Mouse (Mus musculus): ENCODE measurements around the gene Doc2g. TPM values are rescaled to one million over a fixed set of nuclear protein-coding genes. Genes with fewer than 3 reads are reported as not detected.

Gene Doc2g
- polyA plus RNA-seq, 1 experiment from 2014 or later, result 6.1 TPM

GRCm38 (mm10) chr19:3986334-3986733 lies 16.8 kb upstream of the Doc2g start, which contains the start of gene Acy3:
Gene Acy3 (plus strand): TSS chr19:3986570.
- 2% methylated on average over 8 of the region's 8 CpGs for whole genome bisulfite sequencing
- H3K27me3 ChIP-seq (ENCODE audit: insufficient read depth, low read length), result no peaks in the 10 kb centered on the region
- no peaks in the 10 kb centered on the region for H3K9me3 ChIP-seq (ENCODE audit: low read length)
- H3K4me3 ChIP-seq (ENCODE audit: low read length), result peak within 1 kb of the TSS; percentile 14; the same call in 1 of the 2 replicates
- 0 out of 2 replicates have a peak, but pooled peaks cover 3% of the 10 kb centered on the region for H3K36me3 ChIP-seq (ENCODE audit: insufficient read depth, low read length)
- peak; percentile 73 for ATAC-seq (ENCODE audit: low FRiP score, low TSS enrichment)
- H3K27ac ChIP-seq (ENCODE audit: low read length), result peak within 1 kb of the TSS; percentile 92
- peak within 1 kb of the TSS; percentile 43 for H3K4me2 ChIP-seq (replicated peaks; ENCODE audit: low read depth, low read length)
- peaks cover 42% of the 10 kb centered on the region for H3K4me1 ChIP-seq (ENCODE audit: insufficient read depth, low read length)
- H3K9ac ChIP-seq (replicated peaks; ENCODE audit: low read length), result peak within 1 kb of the TSS; percentile 53

GRCm38 (mm10) chr19:3988066-3988465 lies 15.0 kb upstream of the Doc2g start:
- H3K4me1 ChIP-seq (ENCODE audit: insufficient read depth, low read length), result peaks cover 42% of the 10 kb centered on the region
- 87% methylated on average over 14 of the region's 14 CpGs for WGBS
- 0 out of 2 replicates have a peak, but pooled peaks cover 3% of the 10 kb centered on the region for H3K36me3 ChIP-seq (ENCODE audit: insufficient read depth, low read length)
- no peak overlapping the region for H3K27ac ChIP-seq (ENCODE audit: low read length)
- no peak overlapping the region for H3K9ac ChIP-seq (replicated peaks; ENCODE audit: low read length)
- H3K4me2 ChIP-seq (replicated peaks; ENCODE audit: low read depth, low read length), result no peak overlapping the region
- no peak for ATAC-seq (ENCODE audit: low FRiP score, low TSS enrichment)
- H3K4me3 ChIP-seq (ENCODE audit: low read length), result no peak overlapping the region
- H3K27me3 ChIP-seq (ENCODE audit: insufficient read depth, low read length), result no peaks in the 10 kb centered on the region
- no peaks in the 10 kb centered on the region for H3K9me3 ChIP-seq (ENCODE audit: low read length)

- no peaks in the 10 kb centered on the region for H3K27me3 ChIP-seq (ENCODE audit: insufficient read depth, low read length)
- no peak overlapping the region for H3K4me3 ChIP-seq (ENCODE audit: low read length)
- H3K36me3 ChIP-seq (ENCODE audit: insufficient read depth, low read length), result 0 out of 2 replicates have a peak, but pooled peaks cover 3% of the 10 kb centered on the region
- no peak overlapping the region for H3K9ac ChIP-seq (replicated peaks; ENCODE audit: low read length)
- no peak overlapping the region for H3K4me2 ChIP-seq (replicated peaks; ENCODE audit: low read depth, low read length)
- no peak overlapping the region for H3K27ac ChIP-seq (ENCODE audit: low read length)
- no peak for ATAC-seq (ENCODE audit: low FRiP score, low TSS enrichment)
- H3K4me1 ChIP-seq (ENCODE audit: insufficient read depth, low read length), result peaks cover 38% of the 10 kb centered on the region
- WGBS, result 94% methylated on average over 4 of the region's 4 CpGs
- no peaks in the 10 kb centered on the region for H3K9me3 ChIP-seq (ENCODE audit: low read length)
These were observed 14.4 kb upstream of the Doc2g start for GRCm38 (mm10) chr19:3988750-3989149.

- no peak for ATAC-seq (ENCODE audit: low FRiP score, low TSS enrichment)
- Histone ChIP-seq H3K36me3 (ENCODE audit: insufficient read depth, low read length) (0 out of 2 replicates have a peak, but pooled peaks cover 3% of the 10 kb centered on the region), H3K27me3 (ENCODE audit: insufficient read depth, low read length) (no peaks in the 10 kb centered on the region), H3K4me1 (ENCODE audit: insufficient read depth, low read length) (peaks cover 26% of the 10 kb centered on the region), H3K4me2 (replicated peaks; ENCODE audit: low read depth, low read length) (no peak overlapping the region), H3K27ac (ENCODE audit: low read length) (no peak overlapping the region), H3K4me3 (ENCODE audit: low read length) (no peak overlapping the region), H3K9me3 (ENCODE audit: low read length) (no peaks in the 10 kb centered on the region), H3K9ac (replicated peaks; ENCODE audit: low read length) (no peak overlapping the region)
- 21% methylated on average over 6 of the region's 6 CpGs for WGBS
These were observed 12.3 kb upstream of the Doc2g start for GRCm38 (mm10) chr19:3990804-3991203.

GRCm38 (mm10) chr19:3991562-3991961 lies 11.6 kb upstream of the Doc2g start:
- H3K9ac ChIP-seq (replicated peaks; ENCODE audit: low read length), result no peak overlapping the region
- 0 out of 2 replicates have a peak, but pooled peaks cover 3% of the 10 kb centered on the region for H3K36me3 ChIP-seq (ENCODE audit: insufficient read depth, low read length)
- ATAC-seq (ENCODE audit: low FRiP score, low TSS enrichment), result no peak
- no peak overlapping the region for H3K4me3 ChIP-seq (ENCODE audit: low read length)
- no peaks in the 10 kb centered on the region for H3K9me3 ChIP-seq (ENCODE audit: low read length)
- H3K4me1 ChIP-seq (ENCODE audit: insufficient read depth, low read length), result peaks cover 26% of the 10 kb centered on the region
- no peak overlapping the region for H3K4me2 ChIP-seq (replicated peaks; ENCODE audit: low read depth, low read length)
- no peaks in the 10 kb centered on the region for H3K27me3 ChIP-seq (ENCODE audit: insufficient read depth, low read length)
- 96% methylated on average over 3 of the region's 3 CpGs for WGBS
- H3K27ac ChIP-seq (ENCODE audit: low read length), result no peak overlapping the region

GRCm38 (mm10) chr19:3991966-3992365 lies 11.1 kb upstream of the Doc2g start:
- Histone ChIP-seq H3K4me3 (ENCODE audit: low read length) (no peak overlapping the region), H3K36me3 (ENCODE audit: insufficient read depth, low read length) (0 out of 2 replicates have a peak, but pooled peaks cover 3% of the 10 kb centered on the region), H3K9ac (replicated peaks; ENCODE audit: low read length) (no peak overlapping the region), H3K27ac (ENCODE audit: low read length) (no peak overlapping the region), H3K27me3 (ENCODE audit: insufficient read depth, low read length) (no peaks in the 10 kb centered on the region), H3K4me1 (ENCODE audit: insufficient read depth, low read length) (peaks cover 25% of the 10 kb centered on the region), H3K4me2 (replicated peaks; ENCODE audit: low read depth, low read length) (no peak overlapping the region), H3K9me3 (ENCODE audit: low read length) (no peaks in the 10 kb centered on the region)
- no peak for ATAC-seq (ENCODE audit: low FRiP score, low TSS enrichment)
- 84% methylated on average over 3 of the region's 3 CpGs for WGBS

- 54% methylated on average over 5 of the region's 5 CpGs for WGBS
- no peak within 1 kb of the TSS for H3K9ac ChIP-seq (replicated peaks; ENCODE audit: low read length)
- no peak for ATAC-seq (ENCODE audit: low FRiP score, low TSS enrichment)
- 0 out of 2 replicates have a peak, but pooled peaks cover 3% of the 10 kb centered on the region for H3K36me3 ChIP-seq (ENCODE audit: insufficient read depth, low read length)
- peaks cover 27% of the 10 kb centered on the region for H3K4me1 ChIP-seq (ENCODE audit: insufficient read depth, low read length)
- H3K27me3 ChIP-seq (ENCODE audit: insufficient read depth, low read length), result no peaks in the 10 kb centered on the region
- H3K4me2 ChIP-seq (replicated peaks; ENCODE audit: low read depth, low read length), result no peak within 1 kb of the TSS
- no peak within 1 kb of the TSS for H3K4me3 ChIP-seq (ENCODE audit: low read length)
- no peak within 1 kb of the TSS for H3K27ac ChIP-seq (ENCODE audit: low read length)
- no peaks in the 10 kb centered on the region for H3K9me3 ChIP-seq (ENCODE audit: low read length)
These were observed 10.7 kb upstream of the Doc2g start, which contains the start of gene Tbx10 for GRCm38 (mm10) chr19:3992416-3992815. Gene Tbx10 (plus strand): TSS chr19:3992752.

GRCm38 (mm10) chr19:3994932-3995331 lies 8.2 kb upstream of the Doc2g start:
- Histone ChIP-seq H3K27ac (ENCODE audit: low read length) (peak overlapping the region; percentile 35), H3K36me3 (ENCODE audit: insufficient read depth, low read length) (no peaks in the 10 kb centered on the region), H3K4me2 (replicated peaks; ENCODE audit: low read depth, low read length) (no peak overlapping the region), H3K9ac (replicated peaks; ENCODE audit: low read length) (no peak overlapping the region), H3K4me3 (ENCODE audit: low read length) (no peak overlapping the region), H3K27me3 (ENCODE audit: insufficient read depth, low read length) (no peaks in the 10 kb centered on the region), H3K4me1 (ENCODE audit: insufficient read depth, low read length) (peaks cover 32% of the 10 kb centered on the region), H3K9me3 (ENCODE audit: low read length) (no peaks in the 10 kb centered on the region)
- 22% methylated on average over 6 of the region's 6 CpGs for WGBS
- no peak for ATAC-seq (ENCODE audit: low FRiP score, low TSS enrichment)

GRCm38 (mm10) chr19:3995505-3995904 lies 7.6 kb upstream of the Doc2g start:
- Histone ChIP-seq H3K4me2 (replicated peaks; ENCODE audit: low read depth, low read length) (no peak overlapping the region), H3K9ac (replicated peaks; ENCODE audit: low read length) (no peak overlapping the region), H3K4me3 (ENCODE audit: low read length) (no peak overlapping the region), H3K4me1 (ENCODE audit: insufficient read depth, low read length) (peaks cover 32% of the 10 kb centered on the region), H3K27me3 (ENCODE audit: insufficient read depth, low read length) (no peaks in the 10 kb centered on the region), H3K27ac (ENCODE audit: low read length) (peak overlapping the region; percentile 25; the same call in 1 of the 2 replicates), H3K9me3 (ENCODE audit: low read length) (no peaks in the 10 kb centered on the region), H3K36me3 (ENCODE audit: insufficient read depth, low read length) (no peaks in the 10 kb centered on the region)
- ATAC-seq (ENCODE audit: low FRiP score, low TSS enrichment), result no peak
- WGBS, result 64% methylated on average over 3 of the region's 3 CpGs

- no peak overlapping the region for H3K4me2 ChIP-seq (replicated peaks; ENCODE audit: low read depth, low read length)
- H3K36me3 ChIP-seq (ENCODE audit: insufficient read depth, low read length), result no peaks in the 10 kb centered on the region
- no peaks in the 10 kb centered on the region for H3K9me3 ChIP-seq (ENCODE audit: low read length)
- peaks cover 32% of the 10 kb centered on the region for H3K4me1 ChIP-seq (ENCODE audit: insufficient read depth, low read length)
- no peak overlapping the region for H3K4me3 ChIP-seq (ENCODE audit: low read length)
- H3K27ac ChIP-seq (ENCODE audit: low read length), result no peak overlapping the region
- no peak for ATAC-seq (ENCODE audit: low FRiP score, low TSS enrichment)
- no peak overlapping the region for H3K9ac ChIP-seq (replicated peaks; ENCODE audit: low read length)
- 51% methylated on average over 7 of the region's 7 CpGs for WGBS
- H3K27me3 ChIP-seq (ENCODE audit: insufficient read depth, low read length), result no peaks in the 10 kb centered on the region
These were observed 7.0 kb upstream of the Doc2g start for GRCm38 (mm10) chr19:3996106-3996505.

All from kidney, embryonic 16.5 days (tissue).